Mouse (Mus musculus) E14TG2a.4 (cell line): ENCODE measurements around the gene Sec24d.

Source experiments
- CTCF ChIP-seq: conservative IDR thresholded peaks from 2 replicates; pipeline ENCODE4 v1.5.1; 2014; ENCODE audit warnings: low read length
- NANOG ChIP-seq: IDR thresholded peaks from 2 replicates; pipeline ENCODE4 v1.6.1; 2014; ENCODE audit warnings: borderline replicate concordance, low read length, mixed read lengths
- POU5F1 ChIP-seq: IDR thresholded peaks from 2 replicates; pipeline ENCODE4 v1.6.1; 2014; ENCODE audit warnings: low read length, borderline replicate concordance

DNA sequence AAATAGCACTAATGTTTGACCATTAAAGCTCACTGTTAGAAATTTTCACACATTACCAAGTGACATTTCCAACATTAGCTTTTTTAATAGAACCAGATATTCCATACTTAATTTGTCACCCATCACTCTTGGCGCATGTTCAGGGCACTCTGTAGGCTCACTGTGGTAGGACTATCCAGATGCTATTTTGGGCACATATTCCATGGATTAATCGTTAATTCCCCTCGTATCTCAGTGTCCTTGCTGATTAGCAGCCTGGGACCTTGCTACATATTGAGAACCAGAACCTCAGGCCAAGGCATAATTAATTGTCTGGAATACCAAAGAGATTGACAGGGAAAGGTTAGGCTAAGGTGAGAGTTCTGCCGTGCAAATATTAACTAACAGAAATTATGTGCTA, 8.5 kb upstream of the Sec24d start:
- TF ChIP-seq CTCF (no peak), NANOG (no peak), POU5F1 (no peak)
